Mouse (Mus musculus) midbrain, embryonic 14.5 days (tissue): ENCODE results near the gene Ncoa5. TPM values are rescaled to one million over a fixed set of nuclear protein-coding genes. Genes with fewer than 3 reads are reported as not detected.

Experiments used
- ATAC-seq: fragments of 200-750 bp; cut with Nextera tagmentation; 2 replicates; pipeline ENCODE4 v1.8.0; 2017; ENCODE audit warnings: moderate number of reproducible peaks, moderate library complexity; ENCODE audit not compliant: low FRiP score, low TSS enrichment
- DNase-seq: peaks from one replicate; pipeline ENCODE4 v3.0.0-alpha.2; 2015
- H3K27ac ChIP-seq: fragments of 300-500 bp; sonication (generic); replicated peaks from 2 replicates; pipeline ENCODE4 v1.5.1; 2014; ENCODE audit warnings: mild to moderate bottlenecking, low read depth, low read length, moderate library complexity
- H3K27me3 ChIP-seq: fragments of 300-500 bp; sonication (generic); 2 replicates; pipeline ENCODE4 v1.6.1; 2014; ENCODE audit warnings: low read length, control low read depth, mixed read lengths; ENCODE audit not compliant: control insufficient read depth, insufficient read depth
- H3K36me3 ChIP-seq: fragments of 300-500 bp; sonication (generic); 2 replicates; pipeline ENCODE4 v1.6.1; 2014; ENCODE audit warnings: low read length, control low read depth; ENCODE audit not compliant: control insufficient read depth, insufficient read depth
- H3K4me1 ChIP-seq: fragments of 300-500 bp; sonication (generic); 2 replicates; pipeline ENCODE4 v1.6.1; 2014; ENCODE audit warnings: mild to moderate bottlenecking, antibody characterized with exemption, low read length, control low read depth; ENCODE audit not compliant: control insufficient read depth, insufficient read depth
- H3K4me2 ChIP-seq: fragments of 300-500 bp; sonication (generic); 2 replicates; pipeline ENCODE4 v1.6.1; 2014; ENCODE audit warnings: mild to moderate bottlenecking, low read length, moderate library complexity
- H3K4me3 ChIP-seq: fragments of 300-500 bp; sonication (generic); replicated peaks from 2 replicates; pipeline ENCODE4 v1.5.1; 2014; ENCODE audit warnings: low read depth, low read length
- H3K9ac ChIP-seq: fragments of 300-500 bp; sonication (generic); replicated peaks from 2 replicates; pipeline ENCODE4 v1.6.1; 2014; ENCODE audit warnings: mild to moderate bottlenecking, low read length, moderate library complexity
- H3K9me3 ChIP-seq: fragments of 300-500 bp; sonication (generic); 2 replicates; pipeline ENCODE4 v1.6.1; 2016; ENCODE audit warnings: low read length, control low read depth, mixed read lengths; ENCODE audit not compliant: control insufficient read depth
- WGBS: fragments of 180-500 bp; shearing (Covaris S2); extraction: QIAGEN DNeasy Blood & Tissue Kit; methylation state at CpG from one replicate; pipeline ENCODE4 v1.1.7; 2014; 5-methylcytosine and 5-hydroxymethylcytosine counted together
- polyA plus RNA-seq: library from polyadenylated mRNA; unstranded; fragments of >200 nt; fragmentation: Nextera tagmentation; extraction: Ambion mirVana; gene quantifications from 2 replicates; pipeline ENCODE4 v1.2.1, GENCODE M21; 2014

Ncoa5 gene
- polyA plus RNA-seq, 1 experiment from 2014 or later = 105 TPM

DNA sequence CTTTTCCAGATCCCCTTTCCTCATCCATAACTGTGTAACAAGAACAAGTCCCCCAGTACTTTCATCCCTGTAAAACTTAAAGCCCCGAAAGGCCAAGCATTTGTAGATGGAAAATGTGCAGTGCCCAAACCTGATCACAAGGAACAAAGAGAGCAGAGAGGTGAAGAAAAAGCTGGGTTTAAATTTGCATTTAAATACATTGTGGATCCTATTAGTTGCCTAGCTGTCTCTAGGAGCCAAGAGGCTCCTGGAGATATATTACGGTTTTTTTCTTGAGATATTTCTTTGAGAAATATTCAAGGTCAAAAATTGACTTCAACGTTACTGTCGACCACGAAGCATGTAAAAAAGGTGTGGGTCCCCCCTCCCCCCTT, 378 bp upstream of the Ncoa5 start:
- peak overlapping the region; percentile 28; the same call in 1 of the 2 replicates for H3K9ac ChIP-seq
- ATAC-seq (peak; percentile 50; the same call in 1 of the 2 replicates), DNase-seq (no peak)

DNA sequence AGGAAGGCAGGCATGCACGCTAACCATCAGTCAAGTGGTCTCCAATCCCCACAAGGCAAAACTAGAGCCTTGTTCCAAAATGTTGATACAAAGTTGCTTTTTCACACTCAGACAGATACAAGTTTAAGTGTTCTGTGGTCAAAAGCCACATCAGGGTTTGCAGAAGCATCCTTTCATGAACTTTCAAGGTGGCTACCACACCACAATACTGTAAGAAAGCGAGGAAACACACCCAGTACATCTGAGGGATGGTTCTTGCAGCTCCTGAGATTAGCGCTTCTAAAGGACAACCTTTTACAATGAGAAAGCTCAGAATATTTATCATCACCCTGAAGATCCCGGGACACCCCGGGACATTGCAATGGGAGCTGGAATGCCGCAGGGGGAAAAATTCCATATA, 1.4 kb downstream of the Ncoa5 start:
- no peak for ATAC-seq
- peak overlapping the region; percentile 87 for H3K4me2 ChIP-seq
- 41% methylated on average over 6 of the region's 6 CpGs for WGBS
- H3K9me3 ChIP-seq = no peaks in the 10 kb centered on the region
- peak overlapping the region; percentile 91; the same call in 1 of the 2 replicates for H3K9ac ChIP-seq
- no peaks in the 10 kb centered on the region for H3K27me3 ChIP-seq
- H3K36me3 ChIP-seq = no peaks in the 10 kb centered on the region
- H3K27ac ChIP-seq = no peak overlapping the region; the same call in 1 of the 2 replicates
- no peak for DNase-seq
- peaks cover 39% of the 10 kb centered on the region for H3K4me1 ChIP-seq
- peak overlapping the region; percentile 80 for H3K4me3 ChIP-seq

More for the DNA sequence above, 378 bp upstream of the Ncoa5 start:
- peak overlapping the region; percentile 96 for H3K27ac ChIP-seq
- no peaks in the 10 kb centered on the region for H3K9me3 ChIP-seq
- peak overlapping the region; percentile 80; the same call in 1 of the 2 replicates for H3K4me3 ChIP-seq
- no peaks in the 10 kb centered on the region for H3K27me3 ChIP-seq
- no peaks in the 10 kb centered on the region for H3K36me3 ChIP-seq
- H3K4me2 ChIP-seq = peak overlapping the region; percentile 87
- peaks cover 35% of the 10 kb centered on the region for H3K4me1 ChIP-seq
- 3% methylated on average over 5 of the region's 5 CpGs for WGBS

DNA sequence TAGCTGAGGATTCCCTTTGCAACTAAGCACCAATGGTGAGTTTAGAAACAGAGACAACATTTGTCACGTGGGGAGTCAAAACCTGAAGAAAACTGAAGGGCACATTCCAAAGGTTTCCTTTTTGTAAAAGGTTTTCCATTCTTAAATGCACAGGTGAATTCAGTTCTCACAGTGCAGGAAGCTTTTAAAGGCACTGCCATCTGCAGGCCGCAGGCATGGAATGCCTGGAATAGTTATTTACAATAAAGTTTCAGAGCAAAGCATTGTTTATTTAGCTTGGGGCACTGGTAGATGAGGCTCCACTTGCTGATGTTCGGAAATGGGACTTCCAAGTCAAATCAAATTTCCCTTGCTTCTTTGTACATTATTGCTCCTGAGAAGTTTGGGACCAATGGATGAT, 2.1 kb downstream of the Ncoa5 start:
- no peak overlapping the region for H3K27ac ChIP-seq
- no peaks in the 10 kb centered on the region for H3K36me3 ChIP-seq
- DNase-seq = peak; percentile 62
- ATAC-seq = no peak
- no peaks in the 10 kb centered on the region for H3K9me3 ChIP-seq
- no peak overlapping the region; the same call in 1 of the 2 replicates for H3K9ac ChIP-seq
- WGBS = 54% methylated on average over 3 of the region's 3 CpGs
- H3K4me3 ChIP-seq = peak overlapping the region; percentile 80
- H3K4me2 ChIP-seq = peak overlapping the region; percentile 87
- H3K27me3 ChIP-seq = no peaks in the 10 kb centered on the region
- H3K4me1 ChIP-seq = peaks cover 39% of the 10 kb centered on the region

DNA sequence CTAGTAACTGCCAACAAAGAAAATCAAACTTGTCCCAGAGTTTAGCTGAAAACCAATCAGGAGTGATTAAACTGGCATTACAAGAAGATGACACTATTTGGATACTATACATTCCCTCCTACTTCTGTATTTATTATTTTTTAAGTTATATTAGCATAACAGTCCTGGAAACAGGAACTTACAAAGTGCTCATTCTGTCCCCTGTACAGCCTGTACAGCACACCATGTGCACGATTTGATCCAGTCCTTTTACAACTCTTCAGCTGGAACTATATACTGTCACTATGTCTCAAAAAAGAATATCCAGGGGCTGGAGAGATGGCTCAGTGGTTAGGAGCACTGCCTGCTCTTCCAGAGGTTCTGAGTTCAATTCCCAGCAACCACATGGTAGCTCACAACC, 7.5 kb downstream of the Ncoa5 start:
- 91% methylated on average over 1 of the region's 1 CpGs for WGBS
- Histone ChIP-seq H3K27ac (no peak overlapping the region), H3K4me2 (no peak overlapping the region), H3K36me3 (peaks cover 7% of the 10 kb centered on the region), H3K27me3 (no peaks in the 10 kb centered on the region), H3K4me3 (no peak overlapping the region), H3K4me1 (peaks cover 19% of the 10 kb centered on the region), H3K9me3 (no peaks in the 10 kb centered on the region), H3K9ac (no peak overlapping the region)
- no peak for ATAC-seq
- DNase-seq = no peak

DNA sequence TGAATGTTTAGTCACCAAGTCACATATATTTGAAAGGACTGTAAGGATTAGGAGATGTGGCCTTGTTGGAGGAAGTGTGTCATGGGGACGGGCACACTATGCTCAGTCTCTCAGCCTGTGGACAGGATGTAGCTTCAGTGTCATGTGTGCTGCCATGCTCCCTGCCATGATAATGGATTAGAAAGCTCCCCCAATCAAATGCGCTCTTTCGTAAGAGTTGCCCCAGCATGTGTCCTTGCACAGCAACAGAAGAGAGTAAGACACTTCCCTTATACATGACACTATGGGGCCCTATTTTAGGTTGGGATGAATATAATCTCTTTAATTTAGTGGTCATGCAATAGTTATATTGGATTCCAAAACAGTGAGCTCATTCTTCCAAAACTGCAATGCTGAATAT, 14.2 kb downstream of the Ncoa5 start:
- Histone ChIP-seq H3K36me3 (peaks cover 42% of the 10 kb centered on the region), H3K9me3 (no peaks in the 10 kb centered on the region), H3K27me3 (no peaks in the 10 kb centered on the region), H3K27ac (no peak overlapping the region), H3K4me1 (no peaks in the 10 kb centered on the region), H3K4me3 (no peak overlapping the region), H3K9ac (no peak overlapping the region), H3K4me2 (no peak overlapping the region)
- WGBS = 65% methylated on average over 3 of the region's 3 CpGs
- no peak for DNase-seq
- no peak for ATAC-seq

DNA sequence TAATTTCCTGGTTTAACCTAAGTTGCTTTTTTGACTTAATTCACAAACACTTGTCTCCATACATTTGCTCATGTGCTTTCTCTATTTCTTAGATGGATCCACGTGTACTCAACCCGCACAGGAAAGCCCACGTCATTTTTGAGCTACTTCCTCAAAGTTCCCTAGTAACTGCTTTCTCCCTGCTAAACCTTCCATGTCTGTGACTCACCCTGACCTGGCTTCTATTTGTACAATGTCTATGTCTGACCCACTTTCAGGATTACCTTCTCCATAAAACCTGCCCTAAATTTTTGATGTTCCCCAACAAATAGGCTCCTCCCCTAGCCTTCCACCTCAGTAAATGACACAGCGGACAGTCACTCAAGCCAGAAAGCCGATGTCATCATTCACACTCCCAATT, 19.7 kb downstream of the Ncoa5 start:
- 97% methylated on average over 5 of the region's 5 CpGs for WGBS
- no peak overlapping the region for H3K4me2 ChIP-seq
- no peaks in the 10 kb centered on the region for H3K9me3 ChIP-seq
- H3K4me1 ChIP-seq = no peaks in the 10 kb centered on the region
- no peaks in the 10 kb centered on the region for H3K27me3 ChIP-seq
- DNase-seq (no peak), ATAC-seq (no peak)
- H3K9ac ChIP-seq = no peak overlapping the region
- peaks cover 58% of the 10 kb centered on the region for H3K36me3 ChIP-seq
- H3K4me3 ChIP-seq = no peak overlapping the region
- H3K27ac ChIP-seq = no peak overlapping the region

DNA sequence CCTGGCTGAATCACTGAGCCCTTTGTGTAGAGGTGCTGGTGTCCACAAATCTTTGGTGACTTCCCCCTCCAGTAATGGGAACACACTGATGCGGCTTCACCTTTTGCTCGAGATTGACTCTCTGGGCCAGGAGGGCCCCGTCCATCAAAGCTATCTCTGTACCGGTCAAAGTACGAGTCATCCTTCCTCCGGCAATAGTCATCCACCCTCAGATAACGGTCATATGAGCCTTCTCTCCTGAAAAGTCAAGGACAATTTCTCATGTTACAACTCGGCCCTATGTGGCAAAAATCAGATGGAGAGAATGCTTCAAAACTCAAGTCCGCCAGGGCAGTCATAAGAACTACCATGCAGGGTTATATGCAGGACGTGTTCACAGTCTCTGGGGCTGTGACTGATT, 24.3 kb downstream of the Ncoa5 start:
- no peak for ATAC-seq
- 94% methylated on average over 10 of the region's 10 CpGs for WGBS
- no peaks in the 10 kb centered on the region for H3K9me3 ChIP-seq

DNA sequence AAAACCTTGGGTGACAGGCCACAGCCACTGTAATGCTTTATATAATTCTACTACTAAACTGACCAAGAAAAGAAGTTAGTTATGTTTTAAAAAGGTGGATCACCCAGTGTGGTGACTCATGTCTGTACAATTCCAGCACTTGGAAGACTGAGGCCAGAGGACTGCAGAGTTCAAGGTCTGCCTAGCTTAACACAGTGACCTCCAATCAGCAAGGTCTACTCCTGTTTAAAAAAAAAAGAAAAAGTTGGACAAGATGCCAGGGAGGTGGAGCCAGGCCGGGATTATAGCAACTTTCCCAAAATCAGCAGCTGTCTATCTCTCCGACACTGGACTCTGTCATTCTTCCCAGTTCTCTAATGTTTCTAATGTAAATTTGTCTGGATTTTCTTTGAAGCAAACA, 25.1 kb downstream of the Ncoa5 start:
- no peak overlapping the region for H3K9ac ChIP-seq
- no peak for ATAC-seq
- H3K4me1 ChIP-seq = no peaks in the 10 kb centered on the region
- DNase-seq = no peak
- no peaks in the 10 kb centered on the region for H3K27me3 ChIP-seq
- peaks cover 85% of the 10 kb centered on the region for H3K36me3 ChIP-seq
- no peak overlapping the region for H3K27ac ChIP-seq
- no peaks in the 10 kb centered on the region for H3K9me3 ChIP-seq
- no peak overlapping the region for H3K4me3 ChIP-seq
- WGBS = 92% methylated on average over 2 of the region's 2 CpGs
- no peak overlapping the region for H3K4me2 ChIP-seq

More for the DNA sequence above, 24.3 kb downstream of the Ncoa5 start:
- Histone ChIP-seq H3K27ac (no peak overlapping the region), H3K36me3 (peaks cover 77% of the 10 kb centered on the region), H3K27me3 (no peaks in the 10 kb centered on the region), H3K4me3 (no peak overlapping the region), H3K4me2 (no peak overlapping the region), H3K9ac (no peak overlapping the region), H3K4me1 (no peaks in the 10 kb centered on the region)
- no peak for DNase-seq

DNA sequence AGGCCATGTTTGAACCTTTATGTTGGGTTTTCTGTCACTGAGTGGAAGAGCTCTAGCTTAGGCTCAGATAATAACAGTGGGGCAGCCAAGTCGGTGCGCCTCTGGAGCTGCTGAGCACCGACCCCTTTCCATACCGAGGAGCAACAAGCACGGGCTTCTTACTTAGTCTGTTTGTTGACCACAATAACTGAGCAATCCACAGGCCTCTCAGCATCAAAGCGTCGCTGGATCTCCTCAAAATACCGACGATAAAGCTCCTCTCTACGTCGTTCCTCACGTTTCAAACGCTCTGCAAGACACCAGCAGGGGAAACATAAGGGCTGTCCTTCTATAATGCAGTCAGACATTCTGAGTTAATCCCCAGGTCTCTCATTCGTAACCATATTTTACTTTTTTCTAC, 25.5 kb downstream of the Ncoa5 start:
- no peaks in the 10 kb centered on the region for H3K4me1 ChIP-seq
- DNase-seq = no peak
- no peak overlapping the region for H3K4me3 ChIP-seq
- H3K4me2 ChIP-seq = no peak overlapping the region
- H3K9ac ChIP-seq = no peak overlapping the region
- no peak overlapping the region for H3K27ac ChIP-seq
- 96% methylated on average over 14 of the region's 14 CpGs for WGBS
- no peak for ATAC-seq
- H3K9me3 ChIP-seq = no peaks in the 10 kb centered on the region
- H3K36me3 ChIP-seq = peaks cover 89% of the 10 kb centered on the region
- no peaks in the 10 kb centered on the region for H3K27me3 ChIP-seq
